Mouse (Mus musculus) heart, postnatal 0 days (tissue): Measurements from ENCODE around the gene Ccdc130.

Source experiments
- CTCF ChIP-seq: IDR thresholded peaks from 2 replicates; pipeline ENCODE4 v1.5.1; 2016; ENCODE audit warnings: antibody characterized with exemption, control low read depth, low read depth
- EP300 ChIP-seq: IDR thresholded peaks from 2 replicates; pipeline ENCODE4 v1.6.1; 2016; ENCODE audit warnings: antibody characterized with exemption, low read depth

- TF ChIP-seq CTCF (no peak), EP300 (no peak)
Measured at GRCm38 (mm10) chr8:84261098-84261497, 9.1 kb downstream of the Ccdc130 start.
